Mouse (Mus musculus) Patski (cell line): ENCODE measurements around the gene Fbrsl1. TPM values are rescaled to one million over a fixed set of nuclear protein-coding genes. Genes with fewer than 3 reads are reported as not detected.

Experiments used
- ATAC-seq: fragments of 100-300 bp; one replicate; pipeline ENCODE4 v1.8.0; 2021
- CTCF ChIA-PET: fragments of 350-600 bp; sonication (Branson Sonifier 250); formaldehyde crosslinking; loops from one replicate; lab custom pipeline; 2022; ENCODE audit warnings: inconsistent platforms; lab: Charles Lee
- POLR2A ChIA-PET: fragments of 350-600 bp; sonication (Branson Sonifier 250); formaldehyde crosslinking; loops from one replicate; lab custom pipeline; 2022; ENCODE audit warnings: antibody characterized with exemption, inconsistent platforms; lab: Charles Lee
- DNase-seq: peaks from one replicate; pipeline ENCODE4 v3.0.0-alpha.2; 2011; ENCODE audit warnings: low read depth, low spot score
- H3K27me3 ChIP-seq: fragments of 371-371 bp; one replicate; pipeline ENCODE4 v1.5.1; 2021
- CTCF ChIP-seq: fragments of 100-300 bp; IDR thresholded peaks from one replicate; pipeline ENCODE4 v1.5.1; 2021
- in situ Hi-C: fragments of 300-500 bp; cut with MboI; formaldehyde crosslinking; loops from 3 replicates; pipeline ENCODE4 v1.11.1; 2018; ENCODE audit warnings: low pct_unique_long_range_greater_than_20kb, mixed read lengths
- polyA plus RNA-seq: library from polyadenylated mRNA; unstranded; gene quantifications from one replicate; pipeline ENCODE4 v1.2.3, GENCODE M21; 2021

The Fbrsl1 gene
- polyA plus RNA-seq, 1 experiment from 2014 or later: 33.6 TPM

DNA sequence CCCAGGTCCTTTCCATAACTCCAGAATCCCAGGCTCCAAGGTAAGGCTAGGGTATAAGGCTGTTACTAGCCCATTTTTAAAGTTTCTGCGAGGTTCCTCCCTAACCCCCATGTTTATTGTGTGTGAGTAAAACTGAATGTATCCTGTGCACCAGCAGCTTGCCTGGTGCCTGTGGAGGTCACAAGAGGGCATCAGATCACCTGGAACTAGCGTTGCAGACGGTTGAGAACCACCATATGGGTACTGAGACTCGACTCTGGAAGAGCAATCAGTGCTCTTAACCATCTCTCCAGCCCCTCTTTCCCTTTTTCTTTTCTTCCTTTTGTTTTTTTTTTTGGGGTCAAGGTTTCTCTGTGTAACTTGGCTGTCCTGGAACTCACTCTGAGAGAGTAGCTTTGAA, 68.5 kb downstream of the Fbrsl1 start:
- ATAC-seq: no peak
- ChIA-PET POLR2A (interaction anchor here (0.6 kb wide), 1 partner anchor 256 kb away, joined by 3 read pairs; no protein-coding TSS in a partner anchor), CTCF (interaction anchor here (0.8 to 2.6 kb wide), 3 partner anchors 15 to 50 kb away, joined by 3 to 6 read pairs (median 3); no protein-coding TSS in a partner anchor)
- no peaks in the 10 kb centered on the region for H3K27me3 ChIP-seq
- TF ChIP-seq CTCF: no peak
- no peak for DNase-seq
- in situ Hi-C loops: loop anchor here (5.0 kb wide), 1 partner anchor 47 kb away; no protein-coding TSS in a partner anchor

DNA sequence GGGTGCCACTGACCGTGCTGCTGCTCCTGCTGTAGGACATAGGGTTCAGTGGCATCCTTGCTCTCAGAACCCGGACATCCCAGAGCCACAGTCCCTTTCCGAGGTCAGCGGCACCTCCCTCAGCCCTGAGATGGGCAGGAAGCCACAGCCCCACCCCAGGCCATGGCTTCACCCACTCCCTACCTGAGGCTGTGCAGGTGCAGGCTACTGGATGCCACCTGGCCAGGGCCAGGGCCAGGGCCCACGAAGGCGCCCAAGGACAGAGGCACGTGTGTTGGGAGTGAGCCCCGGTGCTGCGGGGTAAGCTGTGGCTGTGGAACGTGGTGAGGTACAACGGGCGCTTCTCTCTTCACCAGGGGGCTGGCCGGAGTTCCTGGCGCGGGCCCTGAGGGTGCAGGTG, 69.2 kb downstream of the Fbrsl1 start:
- POLR2A ChIA-PET: interaction anchor here (0.6 kb wide), 1 partner anchor 256 kb away, joined by 3 read pairs; no protein-coding TSS in a partner anchor
- DNase-seq: no peak
- no peaks in the 10 kb centered on the region for H3K27me3 ChIP-seq
- ATAC-seq: no peak
- in situ Hi-C loops: no loop called here
- TF ChIP-seq CTCF: no peak
- CTCF ChIA-PET: no interaction called here

DNA sequence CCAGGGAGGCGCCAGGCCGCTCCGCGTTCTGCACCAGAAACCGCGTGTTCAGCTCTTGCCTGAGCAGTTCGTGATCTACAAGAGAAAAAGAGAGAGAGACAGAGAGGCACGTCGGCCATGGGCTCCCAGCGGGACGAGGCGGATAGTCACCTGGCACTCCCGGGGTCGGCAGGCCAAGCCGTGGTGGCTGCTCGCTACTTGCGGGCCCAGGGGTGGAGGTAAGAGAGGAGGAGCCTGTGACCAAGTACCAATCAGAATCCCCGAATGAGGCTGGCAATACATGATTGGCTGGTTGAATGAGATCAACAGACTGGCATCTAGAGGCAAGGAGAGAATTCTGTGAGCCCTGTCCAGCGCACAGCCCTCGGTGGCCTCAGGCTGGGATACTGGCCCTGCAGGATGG, 70.1 kb downstream of the Fbrsl1 start:
- ATAC-seq: peak; percentile 5
- TF ChIP-seq CTCF: no peak
- no peak for DNase-seq
- CTCF ChIA-PET: no interaction called here
- H3K27me3 ChIP-seq: no peaks in the 10 kb centered on the region
- in situ Hi-C loops: no loop called here
- POLR2A ChIA-PET: no interaction called here

DNA sequence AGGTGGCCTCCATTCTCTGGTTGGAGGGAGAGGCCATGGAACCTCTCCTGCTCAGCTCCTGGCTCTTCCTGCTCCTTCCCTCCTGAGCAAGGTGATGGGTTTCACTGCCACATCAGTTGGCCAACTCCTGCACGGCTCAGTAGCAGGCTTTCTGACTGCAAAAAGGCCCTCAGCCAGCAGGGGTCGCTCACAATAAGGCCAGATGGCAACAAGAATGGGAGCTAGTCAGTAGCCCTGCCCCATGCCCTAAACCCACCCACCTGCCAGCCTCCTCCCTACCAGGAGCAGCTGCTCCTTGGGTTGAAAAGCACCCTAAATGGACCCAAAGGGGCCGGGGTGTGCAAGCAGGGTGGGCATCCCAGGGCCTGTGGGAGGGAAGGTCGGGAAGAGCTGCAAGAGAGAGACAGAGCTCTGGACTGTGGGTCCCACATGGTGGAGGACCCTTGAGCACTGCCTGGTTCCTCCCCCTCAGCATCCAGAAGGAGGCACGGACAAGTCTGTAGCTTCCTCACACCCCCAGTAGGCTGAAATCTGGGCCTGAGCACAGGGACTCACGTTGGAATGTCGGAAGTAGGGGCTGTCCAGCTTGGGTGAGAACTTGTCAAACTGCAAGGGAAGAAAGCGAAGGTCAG, 71.4 kb downstream of the Fbrsl1 start:
- ChIA-PET CTCF (interaction anchor here (0.6 to 1.8 kb wide), 10 partner anchors 8 to 108 kb away, joined by 3 to 13 read pairs (median 4); no protein-coding TSS in a partner anchor), POLR2A (interaction anchor here (0.6 to 0.8 kb wide), 2 partner anchors 71 to 101 kb away, joined by 3 to 4 read pairs; partner anchors contain the start of gene Fbrsl1)
- in situ Hi-C loops: no loop called here
- ATAC-seq (peak; percentile 48), DNase-seq (no peak)
- TF ChIP-seq CTCF: no peak
- no peaks in the 10 kb centered on the region for H3K27me3 ChIP-seq

DNA sequence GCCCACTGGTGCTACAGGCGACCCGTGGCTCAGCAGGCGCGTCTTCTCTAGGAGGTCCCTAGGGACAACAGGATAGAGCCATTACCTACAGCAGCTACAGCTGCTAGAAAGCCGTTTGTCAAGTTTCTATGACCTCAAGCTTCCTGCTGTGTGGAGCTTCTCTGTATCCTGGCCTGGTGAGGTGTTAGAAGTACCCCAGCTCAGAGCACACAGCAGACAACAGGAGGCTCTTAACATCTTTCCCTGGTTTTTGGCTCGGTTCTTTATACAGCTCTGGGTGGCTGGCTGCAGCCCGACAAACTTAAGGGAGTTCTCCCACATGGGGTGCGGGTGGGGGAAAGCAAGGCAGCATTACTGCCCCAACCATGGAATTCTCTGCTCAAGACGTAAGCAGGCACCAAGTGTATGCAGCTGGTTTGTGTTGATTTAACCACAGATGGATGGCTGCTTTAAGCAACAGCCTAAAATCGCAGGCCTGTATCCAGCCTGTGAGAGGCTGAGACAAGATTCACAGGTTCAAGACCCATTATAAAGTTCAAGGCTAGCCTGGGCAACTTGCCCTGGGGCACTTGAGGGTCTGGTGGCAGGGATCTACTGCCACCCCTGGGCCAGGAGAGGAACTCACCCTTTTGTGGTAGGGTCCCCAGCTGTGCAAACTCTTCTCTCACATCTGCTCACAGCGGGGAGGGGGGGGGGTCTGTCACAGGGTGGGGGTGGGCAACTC, 84.3 kb downstream of the Fbrsl1 start:
- no peak for ATAC-seq
- no peaks in the 10 kb centered on the region for H3K27me3 ChIP-seq
- TF ChIP-seq CTCF: no peak
- no peak for DNase-seq
- POLR2A ChIA-PET: no interaction called here
- in situ Hi-C loops: no loop called here
- CTCF ChIA-PET: interaction anchor here (1.2 to 2.2 kb wide), 2 partner anchors 10 to 13 kb away, joined by 3 to 6 read pairs; no protein-coding TSS in a partner anchor

DNA sequence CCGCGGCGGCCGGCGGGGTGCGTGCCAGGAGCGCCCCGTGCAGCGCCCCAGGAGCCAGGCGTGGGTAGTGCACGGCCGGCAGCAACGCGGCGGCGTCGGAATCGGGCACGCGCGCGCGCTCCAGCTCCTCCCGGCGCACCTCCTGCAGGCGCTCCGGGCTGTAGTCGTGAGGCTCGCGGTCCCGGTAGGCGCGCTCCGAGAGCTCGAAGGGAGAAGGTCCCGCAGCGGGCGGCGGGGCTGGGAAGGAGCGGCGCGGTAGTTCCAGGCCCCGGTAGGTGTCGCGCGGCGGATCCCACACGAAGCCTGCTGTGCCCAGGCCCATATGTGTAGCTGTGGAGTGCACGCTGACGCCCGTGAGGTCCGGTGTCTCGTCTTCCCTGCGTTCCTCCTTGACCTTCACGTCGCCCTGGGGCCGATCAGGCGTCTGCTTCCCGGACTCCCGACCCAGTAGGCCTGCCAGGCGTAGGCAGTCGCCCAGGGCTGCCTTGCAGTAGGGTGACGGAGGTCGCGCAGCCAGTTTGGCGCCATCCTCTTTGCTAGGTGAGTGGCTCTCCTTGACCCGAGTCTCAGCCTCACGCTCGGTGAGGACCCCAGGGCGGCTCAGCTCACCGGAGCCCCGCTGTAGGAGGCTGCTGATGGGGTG, 85.0 kb downstream of the Fbrsl1 start:
- no peak for ATAC-seq
- no peak for TF ChIP-seq CTCF
- DNase-seq: no peak
- H3K27me3 ChIP-seq: no peaks in the 10 kb centered on the region
- ChIA-PET POLR2A (no interaction called here), CTCF (interaction anchor here (1.2 to 2.2 kb wide), 2 partner anchors 11 to 13 kb away, joined by 3 to 6 read pairs; no protein-coding TSS in a partner anchor)
- in situ Hi-C loops: no loop called here

DNA sequence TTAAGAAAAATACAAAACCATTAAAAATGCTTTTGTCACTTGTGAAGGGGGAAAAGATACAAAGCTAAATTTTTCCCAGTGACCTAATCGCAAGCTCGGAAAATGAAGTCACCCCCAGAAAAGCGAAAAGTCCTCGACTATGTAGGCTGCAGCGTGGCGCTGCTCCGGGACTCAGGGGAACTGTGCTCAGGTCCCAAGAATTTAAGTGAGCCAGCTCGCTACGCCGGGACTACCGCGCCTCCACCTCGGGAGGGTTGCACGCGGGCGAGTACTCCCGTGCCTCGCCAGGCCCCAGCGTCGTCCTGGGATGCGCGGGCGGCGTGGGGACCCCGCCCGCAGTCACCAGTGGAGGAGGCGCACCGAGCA, 85.5 kb downstream of the Fbrsl1 start:
- POLR2A ChIA-PET: no interaction called here
- CTCF ChIA-PET: interaction anchor here (2.2 kb wide), 1 partner anchor 14 kb away, joined by 6 read pairs; no protein-coding TSS in a partner anchor
- no peaks in the 10 kb centered on the region for H3K27me3 ChIP-seq
- ATAC-seq: no peak
- no peak for DNase-seq
- TF ChIP-seq CTCF: no peak
- in situ Hi-C loops: no loop called here

DNA sequence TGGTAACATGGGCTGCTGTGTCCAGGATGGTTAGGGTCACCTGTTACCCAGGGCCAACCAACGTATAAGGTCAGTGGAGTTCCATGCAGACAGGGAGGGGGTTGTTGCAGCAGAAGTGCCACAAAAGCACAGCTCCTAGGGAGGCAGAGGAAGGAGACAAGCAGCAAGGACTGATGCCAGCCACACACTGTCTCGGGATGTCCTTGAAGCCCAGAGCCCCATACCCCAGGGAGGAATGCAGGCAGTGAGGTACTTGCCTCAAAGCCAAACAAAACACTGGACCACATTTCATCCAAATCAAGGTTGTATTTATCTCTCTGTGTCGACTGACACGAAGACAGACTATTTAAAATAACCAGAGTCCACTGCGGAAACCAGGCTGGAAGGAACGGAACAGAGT, 86.8 kb downstream of the Fbrsl1 start:
- DNase-seq: no peak
- ChIA-PET CTCF (interaction anchor here (1.1 to 1.8 kb wide), 3 partner anchors 71 to 76 kb away, joined by 3 to 6 read pairs (median 6); no protein-coding TSS in a partner anchor), POLR2A (interaction anchor here (0.8 kb wide), 1 partner anchor 78 kb away, joined by 3 read pairs; no protein-coding TSS in a partner anchor)
- no peak for TF ChIP-seq CTCF
- no peaks in the 10 kb centered on the region for H3K27me3 ChIP-seq
- no peak for ATAC-seq
- in situ Hi-C loops: no loop called here

DNA sequence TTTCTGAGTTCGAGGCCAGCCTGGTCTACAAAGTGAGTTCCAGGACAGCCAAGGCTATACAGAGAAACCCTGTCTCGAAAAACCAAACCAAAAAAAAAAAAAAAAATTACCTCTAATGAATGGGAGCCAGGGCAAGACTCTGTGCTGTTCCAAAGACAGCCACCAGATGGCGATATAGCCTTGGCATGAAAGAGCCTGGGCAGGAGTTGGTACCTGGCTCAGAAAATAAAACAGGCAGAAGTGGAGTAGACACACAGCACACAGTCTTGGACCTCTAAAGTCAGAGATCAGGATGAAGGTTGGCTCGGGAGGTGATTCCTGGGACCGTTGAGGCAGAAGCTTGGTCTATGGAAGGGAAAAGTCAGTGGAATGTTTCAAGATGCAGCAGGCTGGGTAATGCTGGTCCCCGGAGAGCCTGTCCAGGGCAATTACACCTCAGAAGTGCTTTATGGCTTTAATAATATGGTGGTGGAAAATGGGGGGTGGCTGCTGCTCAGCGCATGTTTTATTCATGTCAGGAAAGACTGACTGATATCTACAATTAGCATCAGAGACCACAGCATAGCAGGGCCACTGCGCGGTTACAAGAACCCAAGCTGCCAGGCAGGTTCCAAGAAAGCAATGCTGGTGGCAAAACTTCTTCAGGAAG, 90.6 kb downstream of the Fbrsl1 start:
- CTCF ChIA-PET: interaction anchor here (0.7 to 1.8 kb wide), 2 partner anchors 11 to 69 kb away, joined by 3 to 4 read pairs; no protein-coding TSS in a partner anchor

More for the DNA sequence above, 90.6 kb downstream of the Fbrsl1 start:
- POLR2A ChIA-PET: no interaction called here
- peak; percentile 92 for TF ChIP-seq CTCF
- DNase-seq (peak; percentile 25), ATAC-seq (peak; percentile 58)
- in situ Hi-C loops: loop anchor here (5.0 kb wide), 1 partner anchor 275 kb away; no protein-coding TSS in a partner anchor
- no peaks in the 10 kb centered on the region for H3K27me3 ChIP-seq
